Mouse (Mus musculus): Measurements from ENCODE around the gene Gpc5.

The Gpc5 gene

GRCm38 (mm10) chr14:115371131-115371530, 279.1 kb downstream of the Gpc5 start:
- peak; percentile 36 for DNase-seq

- no peak for DNase-seq
Measured at GRCm38 (mm10) chr14:115391831-115392230, 299.8 kb downstream of the Gpc5 start.

- peak; percentile 30 for DNase-seq
Measured at GRCm38 (mm10) chr14:115392894-115393524, 301.0 kb downstream of the Gpc5 start.

GRCm38 (mm10) chr14:115406596-115406995, 314.6 kb downstream of the Gpc5 start:
- no peak for DNase-seq

- no peak for DNase-seq
Measured at GRCm38 (mm10) chr14:115407309-115407930, 315.4 kb downstream of the Gpc5 start.

GRCm38 (mm10) chr14:115410881-115411280, 318.9 kb downstream of the Gpc5 start:
- DNase-seq = no peak

GRCm38 (mm10) chr14:115411513-115412174, 319.6 kb downstream of the Gpc5 start:
- DNase-seq = no peak

- DNase-seq = no peak
Measured at GRCm38 (mm10) chr14:115412821-115413220, 320.8 kb downstream of the Gpc5 start.

- no peak for DNase-seq
Measured at GRCm38 (mm10) chr14:115413429-115413828, 321.4 kb downstream of the Gpc5 start.

- DNase-seq = no peak
Measured at GRCm38 (mm10) chr14:115414545-115414944, 322.5 kb downstream of the Gpc5 start.

GRCm38 (mm10) chr14:115431967-115432366, 340.0 kb downstream of the Gpc5 start:
- no peak for DNase-seq

- DNase-seq = no peak
Measured at GRCm38 (mm10) chr14:115432368-115432767, 340.4 kb downstream of the Gpc5 start.

GRCm38 (mm10) chr14:115436617-115437016, 344.6 kb downstream of the Gpc5 start:
- DNase-seq = no peak

- no peak for DNase-seq
Measured at GRCm38 (mm10) chr14:115444789-115445770, 353.1 kb downstream of the Gpc5 start.

GRCm38 (mm10) chr14:115450938-115451337, 358.9 kb downstream of the Gpc5 start:
- DNase-seq = no peak

GRCm38 (mm10) chr14:115467960-115468359, 375.9 kb downstream of the Gpc5 start:
- DNase-seq = peak; percentile 3

GRCm38 (mm10) chr14:115475234-115475633, 383.2 kb downstream of the Gpc5 start:
- DNase-seq = peak; percentile 12

- DNase-seq = no peak
Measured at GRCm38 (mm10) chr14:115477360-115477759, 385.3 kb downstream of the Gpc5 start.

GRCm38 (mm10) chr14:115485090-115485489, 393.1 kb downstream of the Gpc5 start:
- DNase-seq = no peak

- no peak for DNase-seq
Measured at GRCm38 (mm10) chr14:115500794-115501193, 408.8 kb downstream of the Gpc5 start.

GRCm38 (mm10) chr14:115546516-115547282, 454.7 kb downstream of the Gpc5 start:
- no peak for DNase-seq

GRCm38 (mm10) chr14:115551996-115552395, 460.0 kb downstream of the Gpc5 start:
- DNase-seq = no peak

Data from thymus, postnatal 14 days (tissue).